Mouse (Mus musculus) forebrain, embryonic 13.5 days (tissue): ENCODE data around the gene Dnajb2. TPM values are rescaled to one million over a fixed set of nuclear protein-coding genes. Genes with fewer than 3 reads are reported as not detected.
A peak's percentile ranks its signal among the peaks of the same experiment; 100 is the strongest.

ENCODE experiments used
- ATAC-seq: fragments of 200-750 bp; cut with Nextera tagmentation; 2 replicates; pipeline ENCODE4 v1.8.0; 2017
- H3K27ac ChIP-seq: fragments of 300-500 bp; sonication (generic); 2 replicates; pipeline ENCODE4 v1.5.1; 2015; ENCODE audit warnings: inconsistent platforms, mild to moderate bottlenecking, moderate library complexity
- H3K27me3 ChIP-seq: fragments of 300-500 bp; sonication (generic); 2 replicates; pipeline ENCODE4 v1.6.1; 2015; ENCODE audit warnings: mild to moderate bottlenecking, inconsistent platforms
- H3K36me3 ChIP-seq: fragments of 300-500 bp; sonication (generic); 2 replicates; pipeline ENCODE4 v1.6.1; 2015; ENCODE audit warnings: mild to moderate bottlenecking, inconsistent platforms; ENCODE audit not compliant: poor library complexity, severe bottlenecking
- H3K4me1 ChIP-seq: fragments of 300-500 bp; sonication (generic); 2 replicates; pipeline ENCODE4 v1.6.1; 2015; ENCODE audit warnings: inconsistent platforms
- H3K4me2 ChIP-seq: fragments of 300-500 bp; sonication (generic); 2 replicates; pipeline ENCODE4 v1.6.1; 2015; ENCODE audit warnings: inconsistent platforms, mild to moderate bottlenecking, moderate library complexity
- H3K4me3 ChIP-seq: fragments of 300-500 bp; sonication (generic); 2 replicates; pipeline ENCODE4 v1.5.1; 2015; ENCODE audit warnings: mild to moderate bottlenecking, inconsistent platforms
- H3K9ac ChIP-seq: fragments of 300-500 bp; sonication (generic); 2 replicates; pipeline ENCODE4 v1.6.1; 2015; ENCODE audit warnings: mild to moderate bottlenecking, inconsistent platforms
- H3K9me3 ChIP-seq: fragments of 300-500 bp; sonication (generic); replicated peaks from 2 replicates; pipeline ENCODE4 v1.6.1; 2016; ENCODE audit warnings: inconsistent platforms
- WGBS: fragments of 180-500 bp; shearing (Covaris S2); methylation state at CpG from one replicate; pipeline ENCODE4 v1.1.7; 2015; 5-methylcytosine and 5-hydroxymethylcytosine counted together
- polyA plus RNA-seq: library from polyadenylated mRNA; unstranded; fragments of >200 nt; fragmentation: Nextera tagmentation; extraction: Ambion mirVana; gene quantifications from 2 replicates; pipeline ENCODE4 v1.2.1, GENCODE M21; 2015

Dnajb2 gene
- polyA plus RNA-seq, 1 experiment from 2014 or later = 40.0 TPM

DNA sequence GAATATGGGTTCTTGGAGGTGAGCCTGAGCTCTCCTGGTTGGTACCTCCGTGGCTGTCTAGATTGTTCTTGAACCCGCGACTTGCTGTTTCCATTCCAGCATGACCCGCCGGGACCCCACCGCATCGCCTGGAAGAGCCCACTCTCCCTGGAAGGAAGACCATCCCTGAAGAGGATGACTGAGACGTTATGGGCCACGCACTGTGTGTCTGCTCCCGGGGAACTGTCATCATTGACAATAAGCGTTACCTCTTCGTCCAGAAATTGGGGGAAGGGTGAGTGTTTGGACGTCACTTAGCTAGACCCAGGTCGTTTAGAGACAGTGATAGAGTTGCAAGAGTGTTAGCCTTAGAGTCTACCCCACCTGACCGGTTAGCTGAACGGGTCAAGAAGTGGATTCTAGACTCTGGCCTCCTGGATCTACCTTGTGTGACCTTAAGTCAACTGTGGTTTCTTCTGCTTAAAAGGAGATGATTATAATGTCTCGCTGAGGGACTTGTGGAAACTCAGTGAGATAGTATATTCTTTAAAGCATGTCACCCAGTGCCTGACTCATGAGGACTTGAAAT lies 25.0 kb upstream of the Dnajb2 start:
- peak overlapping the region; percentile 97 for H3K4me3 ChIP-seq
- H3K9ac ChIP-seq = peak overlapping the region; percentile 93
- WGBS = 14% methylated on average over 17 of the region's 17 CpGs
- peaks cover 8% of the 10 kb centered on the region for H3K27me3 ChIP-seq
- peaks cover 42% of the 10 kb centered on the region for H3K4me1 ChIP-seq
- H3K9me3 ChIP-seq = no peaks in the 10 kb centered on the region
- H3K36me3 ChIP-seq = peaks cover 45% of the 10 kb centered on the region
- ATAC-seq = peak; percentile 14
- H3K27ac ChIP-seq = no peak overlapping the region
- H3K4me2 ChIP-seq = peak overlapping the region; percentile 92

DNA sequence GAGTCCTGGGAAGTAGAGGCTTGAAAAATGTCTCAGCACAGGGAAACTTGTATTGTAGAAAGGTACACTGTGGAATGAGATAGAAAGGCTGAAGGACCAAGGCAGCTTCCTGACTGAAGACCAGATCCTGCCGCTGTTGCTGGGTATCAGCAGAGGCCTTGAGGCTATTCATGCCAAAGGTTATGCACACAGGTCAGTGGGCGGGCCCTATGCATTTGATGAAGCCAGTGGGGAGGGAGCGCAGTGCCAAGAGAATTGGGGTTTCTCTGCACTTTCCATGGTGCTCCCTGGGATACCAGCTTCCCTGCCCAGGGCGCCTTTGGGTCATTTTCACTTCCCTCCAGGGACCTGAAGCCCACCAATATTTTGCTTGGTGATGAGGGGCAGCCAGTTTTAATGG lies 23.7 kb upstream of the Dnajb2 start:
- Histone ChIP-seq H3K27me3 (peaks cover 21% of the 10 kb centered on the region), H3K4me2 (no peak overlapping the region), H3K9ac (no peak overlapping the region), H3K36me3 (peaks cover 46% of the 10 kb centered on the region), H3K4me1 (peaks cover 44% of the 10 kb centered on the region), H3K27ac (no peak overlapping the region), H3K9me3 (no peaks in the 10 kb centered on the region), H3K4me3 (no peak overlapping the region)
- WGBS = 88% methylated on average over 4 of the region's 4 CpGs
- ATAC-seq = no peak

DNA sequence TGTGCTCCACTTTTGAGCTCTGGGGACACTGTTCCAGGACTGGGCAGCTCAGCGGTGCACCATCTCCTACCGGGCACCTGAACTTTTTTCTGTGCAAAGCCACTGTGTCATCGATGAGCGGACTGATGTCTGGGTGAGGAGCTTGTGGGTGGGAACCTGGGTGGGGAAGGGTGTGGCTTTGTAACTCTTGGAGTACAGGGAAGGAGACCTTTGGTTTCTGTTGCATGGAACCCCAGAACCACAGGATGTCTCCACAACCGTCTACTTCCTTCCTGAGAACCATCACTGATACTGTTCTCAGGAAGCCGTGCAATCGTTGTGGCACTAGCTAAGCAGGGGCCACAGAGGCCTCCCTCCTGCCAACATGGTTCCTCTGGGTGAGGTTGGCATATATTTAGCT lies 23.1 kb upstream of the Dnajb2 start:
- Histone ChIP-seq H3K4me1 (peaks cover 47% of the 10 kb centered on the region), H3K4me3 (no peak overlapping the region)
- WGBS = 96% methylated on average over 7 of the region's 7 CpGs

DNA sequence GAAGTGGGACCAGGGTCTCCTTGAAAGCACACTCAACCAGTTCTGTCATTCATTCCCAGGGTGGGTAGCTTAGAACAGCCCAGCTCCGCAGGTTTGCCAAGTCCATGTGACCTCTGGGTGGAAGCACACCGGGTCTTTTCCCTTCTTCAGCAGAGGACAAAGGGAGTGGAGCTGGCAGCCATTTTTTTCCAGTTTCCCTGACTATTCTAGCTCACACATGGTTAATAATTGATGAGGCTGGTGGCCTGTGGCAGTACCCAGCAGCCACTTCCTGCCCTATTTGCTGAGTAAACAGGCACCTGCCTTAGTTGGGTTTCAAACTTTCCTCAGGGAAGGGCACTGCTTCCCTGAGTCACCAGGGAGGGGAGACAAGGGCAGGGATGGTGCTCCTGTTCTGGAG lies 21.8 kb upstream of the Dnajb2 start:
- no peak overlapping the region for H3K4me2 ChIP-seq
- no peaks in the 10 kb centered on the region for H3K9me3 ChIP-seq
- peaks cover 46% of the 10 kb centered on the region for H3K36me3 ChIP-seq
- whole genome bisulfite sequencing = 84% methylated on average over 2 of the region's 2 CpGs
- no peak overlapping the region for H3K4me3 ChIP-seq
- peaks cover 48% of the 10 kb centered on the region for H3K4me1 ChIP-seq
- no peak overlapping the region for H3K27ac ChIP-seq
- no peak for ATAC-seq
- H3K27me3 ChIP-seq = peaks cover 39% of the 10 kb centered on the region
- no peak overlapping the region for H3K9ac ChIP-seq

More for the DNA sequence above, 23.1 kb upstream of the Dnajb2 start:
- Histone ChIP-seq H3K36me3 (peaks cover 46% of the 10 kb centered on the region), H3K4me2 (no peak overlapping the region), H3K27ac (no peak overlapping the region), H3K9ac (no peak overlapping the region), H3K9me3 (no peaks in the 10 kb centered on the region), H3K27me3 (peaks cover 26% of the 10 kb centered on the region)
- ATAC-seq = no peak

DNA sequence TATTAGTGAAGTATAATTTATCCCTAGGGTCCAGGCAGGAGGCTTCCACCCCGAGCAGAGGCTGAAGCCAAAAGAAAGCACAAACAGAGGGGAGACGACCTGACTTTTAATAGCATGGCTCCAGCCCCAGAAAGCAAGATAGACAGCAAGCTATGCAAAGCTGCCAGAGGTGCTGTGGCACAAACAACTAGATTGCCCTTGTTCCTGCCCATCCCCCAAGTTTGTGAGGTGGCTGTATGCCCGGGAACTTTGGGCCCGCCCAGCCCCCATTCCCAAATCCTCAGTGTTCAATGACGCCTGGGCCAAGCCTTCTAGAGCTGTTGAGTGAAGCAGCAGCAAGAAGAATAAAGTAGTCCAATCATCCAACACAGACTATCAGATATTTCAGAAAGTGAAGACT lies 21.3 kb upstream of the Dnajb2 start:
- Histone ChIP-seq H3K9ac (no peak overlapping the region), H3K4me2 (no peak overlapping the region), H3K27me3 (peaks cover 44% of the 10 kb centered on the region), H3K9me3 (no peaks in the 10 kb centered on the region), H3K4me3 (no peak overlapping the region), H3K27ac (no peak overlapping the region), H3K36me3 (peaks cover 46% of the 10 kb centered on the region), H3K4me1 (peaks cover 48% of the 10 kb centered on the region)
- ATAC-seq = no peak
- WGBS = 86% methylated on average over 5 of the region's 5 CpGs

DNA sequence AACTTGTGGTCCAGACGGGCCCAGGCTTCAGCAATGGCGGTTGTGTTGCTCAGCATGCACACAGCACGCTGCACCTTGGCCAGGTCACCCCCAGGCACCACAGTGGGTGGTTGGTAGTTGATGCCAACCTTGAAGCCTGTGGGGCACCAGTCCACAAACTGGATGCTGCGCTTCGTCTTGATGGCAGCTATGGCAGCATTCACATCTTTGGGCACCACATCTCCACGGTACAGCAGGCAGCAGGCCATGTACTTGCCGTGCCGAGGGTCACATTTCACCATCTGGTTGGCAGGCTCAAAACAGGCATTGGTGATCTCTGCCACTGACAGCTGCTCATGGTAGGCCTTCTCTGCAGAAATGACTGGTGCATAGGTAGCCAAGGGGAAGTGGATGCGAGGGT lies 20.4 kb upstream of the Dnajb2 start:
- Histone ChIP-seq H3K36me3 (peaks cover 46% of the 10 kb centered on the region), H3K9ac (no peak overlapping the region), H3K27ac (no peak overlapping the region), H3K27me3 (peaks cover 53% of the 10 kb centered on the region), H3K4me1 (peaks cover 42% of the 10 kb centered on the region), H3K4me2 (no peak overlapping the region), H3K4me3 (no peak overlapping the region), H3K9me3 (no peaks in the 10 kb centered on the region)
- no peak for ATAC-seq
- WGBS = 95% methylated on average over 9 of the region's 9 CpGs

DNA sequence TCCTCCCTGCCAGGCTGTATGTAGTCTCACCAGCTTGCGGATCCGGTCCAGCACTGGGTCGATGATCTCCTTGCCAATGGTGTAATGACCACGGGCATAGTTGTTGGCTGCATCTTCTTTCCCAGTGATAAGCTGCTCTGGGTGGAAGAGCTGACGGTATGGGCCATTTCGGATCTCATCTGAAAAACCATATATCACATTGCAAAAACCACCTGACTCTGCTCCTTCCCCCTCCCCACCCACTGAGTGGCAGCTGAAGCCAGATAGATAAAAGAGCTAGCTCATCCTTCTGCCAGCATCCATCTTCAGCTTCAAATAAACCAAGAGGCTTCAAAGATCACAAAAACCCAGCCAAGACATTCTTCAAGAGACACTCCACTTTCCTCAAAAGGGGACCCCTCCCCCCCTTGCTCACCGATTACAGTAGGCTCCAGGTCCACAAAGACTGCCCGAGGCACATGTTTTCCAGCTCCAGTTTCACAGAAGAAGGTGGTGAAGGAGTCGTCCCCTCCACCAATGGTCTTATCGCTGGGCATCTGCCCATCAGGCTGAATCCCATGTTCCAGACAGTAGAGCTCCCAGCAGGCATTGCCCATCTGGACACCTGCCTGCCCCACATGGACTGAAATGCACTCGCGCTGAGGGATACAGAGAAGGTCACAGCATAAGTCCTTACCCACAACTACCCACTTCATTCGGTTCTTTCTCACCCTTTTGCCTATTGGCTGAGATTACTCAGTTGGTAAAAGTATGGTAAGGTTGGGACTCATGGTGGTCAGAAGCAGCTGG lies 19.2 kb upstream of the Dnajb2 start:
- Histone ChIP-seq H3K9ac (no peak overlapping the region), H3K9me3 (no peaks in the 10 kb centered on the region), H3K36me3 (peaks cover 43% of the 10 kb centered on the region), H3K4me1 (peaks cover 32% of the 10 kb centered on the region), H3K4me2 (peak overlapping the region; percentile 19; the same call in 1 of the 2 replicates), H3K27me3 (peaks cover 65% of the 10 kb centered on the region), H3K4me3 (0 out of 2 replicates have a peak overlapping the region, but pooled peaks have one; percentile 54), H3K27ac (peak overlapping the region; percentile 19; the same call in 1 of the 2 replicates)
- 82% methylated on average over 13 of the region's 13 CpGs for WGBS
- no peak for ATAC-seq

DNA sequence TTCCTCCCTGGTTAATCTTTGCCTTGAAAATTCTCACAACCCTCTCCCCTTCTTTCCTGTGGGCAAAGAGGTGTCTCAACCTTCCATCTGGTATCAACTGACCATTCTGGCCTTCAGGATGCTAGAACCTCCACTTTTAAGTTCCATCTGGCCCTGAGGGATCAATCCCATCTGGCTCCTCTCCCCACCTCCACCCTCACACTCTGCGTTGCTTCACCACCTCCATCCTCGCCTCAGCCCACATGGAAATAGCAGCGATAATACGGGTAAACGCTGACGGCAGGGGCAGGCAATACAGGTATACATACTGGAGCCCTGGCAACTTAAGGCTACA lies 18.3 kb upstream of the Dnajb2 start:
- Histone ChIP-seq H3K4me2 (peak overlapping the region; percentile 91), H3K9me3 (no peaks in the 10 kb centered on the region), H3K4me1 (peaks cover 23% of the 10 kb centered on the region), H3K36me3 (peaks cover 34% of the 10 kb centered on the region), H3K4me3 (peak overlapping the region; percentile 54), H3K9ac (peak overlapping the region; percentile 65; the same call in 1 of the 2 replicates), H3K27ac (peak overlapping the region; percentile 20; the same call in 1 of the 2 replicates), H3K27me3 (peaks cover 73% of the 10 kb centered on the region)
- 5% methylated on average over 6 of the region's 6 CpGs for WGBS
- no peak for ATAC-seq

DNA sequence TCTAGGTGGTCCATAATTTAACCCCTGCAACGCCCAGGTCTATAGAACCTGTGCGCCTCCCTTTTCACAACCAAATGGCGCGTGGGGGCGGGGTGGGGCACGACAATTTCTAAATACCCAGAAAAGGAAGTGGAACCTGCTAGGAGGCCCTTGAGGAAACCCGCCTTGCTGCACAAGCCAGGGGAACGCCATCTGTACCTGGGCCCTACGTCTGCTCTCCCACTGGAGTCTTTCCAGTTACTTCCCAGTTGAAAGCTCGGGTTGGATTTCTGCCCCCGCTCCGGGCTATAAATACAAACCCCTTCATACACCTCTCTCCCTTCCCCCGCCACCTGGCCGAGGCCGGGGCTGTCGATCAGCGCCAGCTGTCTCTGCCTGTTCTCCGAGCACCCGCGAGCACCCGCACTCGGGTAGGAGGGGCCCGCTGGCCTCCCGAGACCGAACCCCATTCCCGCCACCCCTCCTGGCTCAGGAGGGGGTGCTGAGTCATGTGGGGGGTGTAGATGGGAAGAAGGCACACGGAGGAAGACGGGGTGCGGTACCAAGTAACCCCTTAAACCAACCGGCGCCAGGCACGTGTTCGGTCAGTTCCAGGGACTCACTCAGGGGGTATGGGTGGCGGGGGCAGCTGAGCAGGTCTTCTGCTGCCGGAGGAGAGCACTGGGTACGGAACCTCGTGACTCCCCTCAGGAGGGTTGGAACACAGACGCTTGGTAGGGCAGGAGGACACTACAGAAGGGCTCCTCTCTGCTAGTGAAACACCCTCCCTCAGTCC lies 17.8 kb upstream of the Dnajb2 start:
- Histone ChIP-seq H3K36me3 (peaks cover 29% of the 10 kb centered on the region), H3K4me3 (peak overlapping the region; percentile 54), H3K27ac (peak overlapping the region; percentile 20), H3K9me3 (no peaks in the 10 kb centered on the region), H3K27me3 (peaks cover 78% of the 10 kb centered on the region), H3K9ac (peak overlapping the region; percentile 65), H3K4me1 (peaks cover 21% of the 10 kb centered on the region), H3K4me2 (peak overlapping the region; percentile 91)
- ATAC-seq = peak; percentile 56
- WGBS = 1% methylated on average over 35 of the region's 38 CpGs

DNA sequence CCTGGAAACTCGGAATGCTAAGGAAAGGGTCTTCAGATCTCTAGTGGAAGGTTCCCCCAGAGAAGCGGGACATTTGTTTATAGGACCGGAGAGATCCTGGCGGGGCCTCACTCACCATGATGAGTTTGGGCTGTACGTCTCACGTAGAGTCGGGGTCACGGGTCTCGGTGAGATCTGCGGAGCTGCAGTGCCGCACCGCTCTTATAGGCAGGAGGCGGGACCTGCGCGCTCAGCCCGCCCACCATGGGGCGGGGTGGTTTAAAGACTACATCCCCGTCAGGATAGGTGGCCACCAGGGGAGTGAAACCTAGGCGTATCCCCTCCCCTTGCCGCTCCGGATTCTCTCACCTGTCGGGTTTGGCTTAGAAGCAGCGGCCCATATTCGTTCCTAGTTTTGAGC lies 17.1 kb upstream of the Dnajb2 start:
- Histone ChIP-seq H3K4me2 (peak overlapping the region; percentile 91), H3K9me3 (no peaks in the 10 kb centered on the region), H3K27ac (no peak overlapping the region), H3K27me3 (peaks cover 79% of the 10 kb centered on the region), H3K36me3 (peaks cover 22% of the 10 kb centered on the region), H3K4me3 (peak overlapping the region; percentile 54), H3K9ac (peak overlapping the region; percentile 65), H3K4me1 (peaks cover 21% of the 10 kb centered on the region)
- ATAC-seq = peak; percentile 86
- under 1% methylated on average over 24 of the region's 24 CpGs for WGBS

DNA sequence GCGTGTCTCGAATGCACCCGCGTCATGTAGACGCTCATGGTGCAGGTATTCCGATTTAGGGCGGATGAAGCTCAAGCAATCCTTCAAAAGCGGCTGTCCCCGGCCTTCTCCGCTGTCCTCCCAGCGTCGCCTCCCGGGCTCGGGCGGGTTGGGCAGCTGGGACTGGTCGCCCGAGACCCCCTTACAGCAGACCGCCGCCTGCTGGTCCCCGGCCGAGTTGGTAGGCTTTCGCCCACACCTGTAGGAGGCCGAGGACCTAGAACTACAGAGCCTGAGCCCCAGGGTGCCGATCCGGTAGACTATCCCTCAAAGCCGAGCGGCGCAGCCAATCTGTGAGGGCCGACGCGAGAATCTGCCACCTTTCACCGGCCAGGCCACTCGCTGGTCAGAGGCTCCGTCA lies 16.7 kb upstream of the Dnajb2 start, which contains the start of gene Tuba4a:
TSS of gene Tuba4a (minus strand) at position 335 of the 400 bp plus-strand sequence.
- Histone ChIP-seq H3K27me3 (peaks cover 79% of the 10 kb centered on the region), H3K4me3 (peak within 1 kb of the TSS; percentile 54), H3K36me3 (peaks cover 17% of the 10 kb centered on the region), H3K27ac (peak within 1 kb of the TSS; percentile 8; the same call in 1 of the 2 replicates), H3K4me1 (peaks cover 21% of the 10 kb centered on the region), H3K9ac (peak within 1 kb of the TSS; percentile 65), H3K4me2 (peak within 1 kb of the TSS; percentile 91), H3K9me3 (no peaks in the 10 kb centered on the region)
- under 1% methylated on average over 34 of the region's 34 CpGs for WGBS
- peak; percentile 48 for ATAC-seq

DNA sequence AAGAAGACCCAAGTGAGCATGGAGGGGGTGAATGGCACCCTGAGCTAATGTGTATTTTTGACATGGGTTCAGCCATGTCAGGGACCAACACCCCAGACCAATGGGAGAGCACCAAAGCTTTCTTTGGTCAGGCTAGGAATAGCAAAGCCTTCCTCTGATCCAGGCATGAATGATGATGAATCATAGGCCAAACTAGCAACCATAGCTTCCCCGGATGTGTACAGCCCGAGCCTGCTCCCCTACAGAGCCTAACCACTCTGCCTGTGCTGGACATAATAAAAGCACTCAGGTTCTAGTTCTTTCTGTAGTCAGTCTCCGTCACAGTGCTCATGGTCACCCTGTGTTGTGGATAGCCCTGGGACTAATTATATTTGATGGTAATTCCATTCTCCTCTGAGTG lies 14.7 kb upstream of the Dnajb2 start:
- Histone ChIP-seq H3K36me3 (no peaks in the 10 kb centered on the region), H3K9me3 (no peaks in the 10 kb centered on the region), H3K4me1 (peaks cover 21% of the 10 kb centered on the region), H3K4me3 (no peak overlapping the region), H3K4me2 (no peak overlapping the region), H3K27me3 (peaks cover 68% of the 10 kb centered on the region), H3K9ac (no peak overlapping the region), H3K27ac (no peak overlapping the region)
- no peak for ATAC-seq
- 75% methylated on average over 3 of the region's 3 CpGs for WGBS
